Mouse (Mus musculus) embryonic facial prominence, embryonic 14.5 days (tissue): ENCODE data around the gene Foxp1. TPM values are rescaled to one million over a fixed set of nuclear protein-coding genes. Genes with fewer than 3 reads are reported as not detected.

Experiments used
- ATAC-seq: fragments of 200-750 bp; cut with Nextera tagmentation; 2 replicates; pipeline ENCODE4 v1.8.0; 2017; ENCODE audit warnings: low read depth, moderate number of reproducible peaks, moderate TSS enrichment
- DNase-seq: peaks from one replicate; pipeline ENCODE4 v3.0.0-alpha.2; 2015; ENCODE audit warnings: low spot score
- H3K27ac ChIP-seq: fragments of 300-500 bp; sonication (generic); replicated peaks from 2 replicates; pipeline ENCODE4 v1.5.1; 2014; ENCODE audit warnings: low read depth, mild to moderate bottlenecking, low read length, moderate library complexity
- H3K27me3 ChIP-seq: fragments of 300-500 bp; sonication (generic); replicated peaks from 2 replicates; pipeline ENCODE4 v1.6.1; 2014; ENCODE audit warnings: low read length; ENCODE audit not compliant: control insufficient read depth, insufficient read depth
- H3K36me3 ChIP-seq: fragments of 300-500 bp; sonication (generic); 2 replicates; pipeline ENCODE4 v1.6.1; 2014; ENCODE audit warnings: low read length, mixed read lengths; ENCODE audit not compliant: control insufficient read depth, insufficient read depth
- H3K4me1 ChIP-seq: fragments of 300-500 bp; sonication (generic); 2 replicates; pipeline ENCODE4 v1.6.1; 2014; ENCODE audit warnings: antibody characterized with exemption, low read length; ENCODE audit not compliant: control insufficient read depth, insufficient read depth
- H3K4me2 ChIP-seq: fragments of 300-500 bp; sonication (generic); 2 replicates; pipeline ENCODE4 v1.6.1; 2014; ENCODE audit warnings: low read depth, mild to moderate bottlenecking, low read length, moderate library complexity, mixed read lengths
- H3K4me3 ChIP-seq: fragments of 300-500 bp; sonication (generic); 2 replicates; pipeline ENCODE4 v1.5.1; 2014; ENCODE audit warnings: low read depth, mild to moderate bottlenecking, low read length
- H3K9ac ChIP-seq: fragments of 300-500 bp; sonication (generic); 2 replicates; pipeline ENCODE4 v1.6.1; 2014; ENCODE audit warnings: low read depth, mild to moderate bottlenecking, low read length, moderate library complexity, mixed read lengths
- H3K9me3 ChIP-seq: fragments of 300-500 bp; sonication (generic); 2 replicates; pipeline ENCODE4 v1.6.1; 2016; ENCODE audit warnings: low read length; ENCODE audit not compliant: control insufficient read depth
- WGBS: fragments of 180-500 bp; shearing (Covaris S2); extraction: QIAGEN DNeasy Blood & Tissue Kit; methylation state at CpG from one replicate; pipeline ENCODE4 v1.1.7; 2014; 5-methylcytosine and 5-hydroxymethylcytosine counted together
- polyA plus RNA-seq: library from polyadenylated mRNA; unstranded; fragments of >200 nt; fragmentation: Nextera tagmentation; extraction: Ambion mirVana; gene quantifications from 2 replicates; pipeline ENCODE4 v1.2.1, GENCODE M21; 2014

Gene Foxp1
- polyA plus RNA-seq, 1 experiment from 2014 or later = 80.1 TPM

DNA sequence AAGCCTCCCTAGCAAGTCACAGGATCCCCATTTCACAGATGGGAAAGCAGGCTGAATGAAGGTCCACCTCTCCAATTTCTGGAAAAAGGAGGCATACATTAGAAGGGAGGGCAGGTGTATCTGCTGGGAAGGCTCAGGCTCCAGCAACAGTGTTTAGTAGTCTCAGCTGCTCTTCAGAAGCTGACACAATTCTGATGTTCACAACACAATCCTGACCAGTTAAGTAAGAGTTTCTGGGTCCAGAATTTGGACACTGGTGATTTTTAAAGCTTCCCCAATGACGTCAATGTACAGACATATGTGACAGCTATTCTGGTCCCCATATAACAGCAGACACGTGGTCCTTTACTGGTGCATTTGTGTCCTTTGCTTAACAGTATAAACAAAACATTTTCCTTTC, 169.1 kb downstream of the Foxp1 start:
- no peak overlapping the region for H3K27ac ChIP-seq
- no peak overlapping the region for H3K4me3 ChIP-seq
- no peak overlapping the region for H3K9ac ChIP-seq
- no peak overlapping the region for H3K4me2 ChIP-seq
- WGBS = 76% methylated on average over 2 of the region's 2 CpGs
- H3K27me3 ChIP-seq = no peaks in the 10 kb centered on the region; the same call in 1 of the 2 replicates
- H3K36me3 ChIP-seq = no peaks in the 10 kb centered on the region
- H3K4me1 ChIP-seq = peaks cover 8% of the 10 kb centered on the region; the same call in 1 of the 2 replicates
- no peak for ATAC-seq
- H3K9me3 ChIP-seq = no peaks in the 10 kb centered on the region
- no peak for DNase-seq

DNA sequence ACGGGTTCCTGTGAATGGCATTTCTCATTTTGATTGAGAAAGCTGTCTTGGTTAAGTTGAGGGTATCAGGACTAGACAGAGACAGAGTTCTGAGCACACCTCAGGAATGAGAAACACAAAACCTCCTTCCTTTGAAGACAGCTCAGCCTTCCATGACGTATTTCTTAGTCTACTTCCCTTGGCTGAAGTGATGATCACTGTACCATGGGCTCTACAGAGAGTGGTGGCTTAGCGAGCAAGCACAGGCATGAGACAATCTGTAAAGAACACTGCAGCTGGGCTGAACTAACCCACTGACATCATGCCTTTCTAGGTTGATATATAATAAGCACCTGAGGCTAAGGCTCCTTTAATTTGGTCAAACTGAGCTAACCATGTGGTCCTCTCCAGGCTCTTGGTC, 172.0 kb downstream of the Foxp1 start:
- H3K4me1 ChIP-seq = peaks cover 8% of the 10 kb centered on the region; the same call in 1 of the 2 replicates
- H3K4me2 ChIP-seq = no peak overlapping the region
- H3K9me3 ChIP-seq = no peaks in the 10 kb centered on the region
- no peak for ATAC-seq
- H3K27me3 ChIP-seq = no peaks in the 10 kb centered on the region; the same call in 1 of the 2 replicates
- 69% methylated on average over 3 of the region's 3 CpGs for WGBS
- DNase-seq = no peak
- H3K4me3 ChIP-seq = no peak overlapping the region
- H3K27ac ChIP-seq = no peak overlapping the region
- H3K36me3 ChIP-seq = no peaks in the 10 kb centered on the region
- no peak overlapping the region for H3K9ac ChIP-seq

DNA sequence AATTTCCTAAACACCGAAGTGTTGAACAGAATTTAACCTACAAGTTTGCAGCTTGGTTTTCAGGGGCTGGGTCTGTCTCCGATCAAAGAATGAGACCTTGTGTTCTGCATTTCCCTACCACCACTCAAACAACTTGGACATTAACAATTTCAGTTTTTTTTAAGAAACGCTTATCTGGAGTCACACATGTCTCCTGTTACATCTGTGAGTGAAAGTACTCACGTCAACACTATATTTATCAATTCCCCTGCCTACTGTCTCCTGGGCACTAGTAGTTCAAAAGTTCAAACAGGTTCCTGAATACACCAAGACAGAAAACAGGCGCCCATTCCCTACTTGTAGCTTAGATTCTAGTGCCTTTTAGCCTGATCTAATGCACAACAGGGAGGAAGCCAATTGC, 172.4 kb downstream of the Foxp1 start:
- no peak overlapping the region for H3K4me2 ChIP-seq
- 60% methylated on average over 5 of the region's 5 CpGs for WGBS
- DNase-seq (no peak), ATAC-seq (no peak)
- no peaks in the 10 kb centered on the region; the same call in 1 of the 2 replicates for H3K27me3 ChIP-seq
- H3K27ac ChIP-seq = no peak overlapping the region
- no peaks in the 10 kb centered on the region for H3K9me3 ChIP-seq
- H3K4me3 ChIP-seq = no peak overlapping the region
- no peaks in the 10 kb centered on the region for H3K36me3 ChIP-seq
- peaks cover 8% of the 10 kb centered on the region; the same call in 1 of the 2 replicates for H3K4me1 ChIP-seq
- no peak overlapping the region for H3K9ac ChIP-seq

DNA sequence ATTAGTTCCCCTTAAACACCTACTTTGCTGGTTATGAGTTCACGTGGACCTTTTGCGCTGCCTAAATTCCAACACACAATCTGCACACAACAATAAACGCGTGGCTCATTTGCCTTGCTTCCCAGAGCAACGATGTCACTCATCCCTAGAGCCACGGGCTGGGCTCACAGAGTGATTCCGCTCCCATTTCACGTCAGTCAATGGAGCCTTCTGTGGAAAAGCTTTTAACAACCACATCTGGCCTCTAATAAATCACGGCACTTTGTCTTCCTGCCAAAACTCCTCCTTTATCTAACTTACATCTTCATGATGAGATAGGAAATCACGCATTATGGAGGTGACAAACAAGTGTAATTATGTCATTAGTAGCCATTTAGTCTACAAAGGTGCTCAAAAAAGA, 174.7 kb downstream of the Foxp1 start:
- Histone ChIP-seq H3K9me3 (no peaks in the 10 kb centered on the region), H3K4me3 (no peak overlapping the region), H3K27ac (no peak overlapping the region), H3K27me3 (no peaks in the 10 kb centered on the region; the same call in 1 of the 2 replicates), H3K4me1 (no peaks in the 10 kb centered on the region), H3K36me3 (no peaks in the 10 kb centered on the region), H3K9ac (no peak overlapping the region), H3K4me2 (no peak overlapping the region)
- ATAC-seq = no peak
- 66% methylated on average over 10 of the region's 10 CpGs for WGBS
- DNase-seq = no peak

DNA sequence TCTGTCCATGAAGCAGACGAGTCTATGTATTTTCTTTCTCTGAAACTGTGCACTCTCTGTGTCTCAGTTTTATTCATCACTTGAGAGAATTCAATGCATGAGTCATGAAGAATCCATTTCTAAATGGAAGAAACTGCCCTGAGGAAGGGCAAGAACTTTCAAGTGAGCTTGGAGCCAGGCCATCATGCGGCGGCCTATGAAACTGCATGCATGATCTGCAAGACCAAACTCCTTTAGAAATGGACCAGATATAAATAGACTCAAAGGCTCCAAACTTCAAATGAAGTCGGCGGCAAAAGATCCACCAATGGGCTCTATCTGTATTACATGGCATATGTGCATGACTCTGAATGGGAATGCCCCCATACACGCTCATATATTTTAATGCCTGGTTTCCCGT, 177.6 kb downstream of the Foxp1 start:
- Histone ChIP-seq H3K36me3 (no peaks in the 10 kb centered on the region), H3K9ac (no peak overlapping the region), H3K4me2 (no peak overlapping the region), H3K4me3 (no peak overlapping the region), H3K27me3 (no peaks in the 10 kb centered on the region), H3K4me1 (no peaks in the 10 kb centered on the region), H3K27ac (no peak overlapping the region), H3K9me3 (no peaks in the 10 kb centered on the region)
- DNase-seq = no peak
- WGBS = 94% methylated on average over 7 of the region's 7 CpGs
- no peak for ATAC-seq

DNA sequence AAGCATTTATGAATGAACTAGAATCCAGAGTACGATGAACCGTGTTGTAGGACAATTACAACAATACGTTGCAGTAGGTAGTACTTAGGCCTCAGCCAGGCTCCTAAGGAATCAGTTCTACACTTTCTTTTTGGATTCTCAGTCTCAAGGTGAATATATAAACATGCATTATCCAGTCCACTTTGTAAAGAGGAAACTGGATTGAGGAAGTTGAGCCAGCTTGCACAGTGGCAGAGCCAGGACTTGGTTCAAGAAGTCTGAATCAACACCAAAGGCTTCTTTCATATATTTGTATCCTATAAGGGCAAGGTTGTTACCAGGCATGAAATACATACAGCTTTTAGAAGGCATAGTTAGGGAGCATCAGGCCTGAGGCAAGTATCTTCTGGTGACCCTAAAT, 178.2 kb downstream of the Foxp1 start:
- Histone ChIP-seq H3K27ac (no peak overlapping the region), H3K9me3 (no peaks in the 10 kb centered on the region), H3K4me2 (no peak overlapping the region), H3K4me3 (no peak overlapping the region), H3K27me3 (no peaks in the 10 kb centered on the region), H3K4me1 (peaks cover 2% of the 10 kb centered on the region; the same call in 1 of the 2 replicates), H3K36me3 (no peaks in the 10 kb centered on the region), H3K9ac (no peak overlapping the region)
- ATAC-seq (no peak), DNase-seq (no peak)
- WGBS = 92% methylated on average over 3 of the region's 3 CpGs

DNA sequence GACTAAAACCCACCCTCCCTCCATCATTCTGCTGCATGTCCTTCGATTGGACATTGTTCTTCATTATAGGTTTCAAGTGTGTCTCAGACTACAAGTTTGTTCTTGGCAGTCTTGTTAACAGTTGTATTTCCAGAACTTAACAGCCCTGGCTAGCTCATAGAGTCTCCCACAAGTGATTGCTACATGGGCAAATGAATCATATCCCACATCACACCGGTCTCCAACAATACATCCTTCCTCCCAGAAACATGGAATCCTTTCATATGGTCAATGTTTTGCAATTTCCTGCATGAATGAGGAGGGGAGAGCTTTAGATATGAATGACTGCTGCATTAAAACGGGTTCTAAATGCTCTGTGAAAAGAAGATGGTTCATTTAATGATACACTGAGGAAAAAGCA, 178.7 kb downstream of the Foxp1 start:
- DNase-seq (no peak), ATAC-seq (no peak)
- Histone ChIP-seq H3K4me1 (peaks cover 8% of the 10 kb centered on the region), H3K9ac (no peak overlapping the region), H3K36me3 (no peaks in the 10 kb centered on the region), H3K27me3 (no peaks in the 10 kb centered on the region), H3K9me3 (no peaks in the 10 kb centered on the region), H3K27ac (no peak overlapping the region), H3K4me3 (no peak overlapping the region), H3K4me2 (no peak overlapping the region)
- 84% methylated on average over 3 of the region's 3 CpGs for WGBS

DNA sequence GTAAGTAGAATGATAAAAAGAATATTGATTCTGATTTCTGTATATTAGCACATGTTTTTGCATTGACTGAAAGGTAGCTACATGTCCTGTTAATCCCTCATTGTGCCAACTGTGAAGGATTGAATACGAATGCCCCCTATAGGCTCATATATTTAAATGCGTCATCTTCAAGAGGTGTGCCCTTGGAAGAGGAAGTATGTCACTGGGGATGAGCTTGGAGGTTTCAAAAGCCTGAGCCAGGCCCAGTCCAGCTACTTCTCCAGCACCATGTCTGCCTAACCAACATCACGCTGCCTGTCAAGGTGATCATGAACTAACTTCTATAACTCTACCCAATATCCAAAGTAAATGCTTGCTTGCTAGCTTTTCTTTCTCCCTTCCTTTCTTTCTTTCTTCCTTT, 180.1 kb downstream of the Foxp1 start:
- Histone ChIP-seq H3K27ac (no peak overlapping the region), H3K36me3 (no peaks in the 10 kb centered on the region), H3K4me3 (no peak overlapping the region), H3K4me1 (peaks cover 19% of the 10 kb centered on the region), H3K27me3 (no peaks in the 10 kb centered on the region), H3K9ac (no peak overlapping the region), H3K9me3 (no peaks in the 10 kb centered on the region), H3K4me2 (no peak overlapping the region)
- no peak for ATAC-seq
- no peak for DNase-seq
- WGBS = 93% methylated on average over 3 of the region's 3 CpGs

DNA sequence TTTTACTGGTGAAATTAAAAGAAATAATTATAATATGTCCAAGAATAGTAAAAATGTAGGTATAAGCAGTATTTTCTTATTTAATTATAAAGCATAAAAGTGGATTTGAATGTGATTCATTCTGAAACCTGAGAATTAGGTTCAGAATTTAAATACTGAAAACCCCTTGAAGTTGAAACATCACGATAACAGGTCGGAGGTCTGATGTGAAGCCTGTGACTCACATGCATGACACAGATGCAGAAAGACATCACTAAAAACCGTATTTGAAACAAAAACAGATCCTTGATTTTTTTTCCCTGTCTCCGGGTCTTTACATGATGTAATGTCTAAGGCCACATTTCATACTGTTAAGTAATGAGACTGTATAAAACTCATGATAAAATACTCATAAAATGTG, 181.6 kb downstream of the Foxp1 start:
- no peak overlapping the region for H3K4me2 ChIP-seq
- H3K9me3 ChIP-seq = no peaks in the 10 kb centered on the region
- H3K9ac ChIP-seq = no peak overlapping the region
- H3K36me3 ChIP-seq = no peaks in the 10 kb centered on the region
- H3K4me1 ChIP-seq = peaks cover 19% of the 10 kb centered on the region
- DNase-seq = no peak
- no peak overlapping the region for H3K4me3 ChIP-seq
- H3K27me3 ChIP-seq = no peaks in the 10 kb centered on the region
- WGBS = 69% methylated on average over 4 of the region's 4 CpGs
- ATAC-seq = no peak
- no peak overlapping the region for H3K27ac ChIP-seq
